Mouse (Mus musculus): Measurements from ENCODE around the gene Bmp2.

DNA sequence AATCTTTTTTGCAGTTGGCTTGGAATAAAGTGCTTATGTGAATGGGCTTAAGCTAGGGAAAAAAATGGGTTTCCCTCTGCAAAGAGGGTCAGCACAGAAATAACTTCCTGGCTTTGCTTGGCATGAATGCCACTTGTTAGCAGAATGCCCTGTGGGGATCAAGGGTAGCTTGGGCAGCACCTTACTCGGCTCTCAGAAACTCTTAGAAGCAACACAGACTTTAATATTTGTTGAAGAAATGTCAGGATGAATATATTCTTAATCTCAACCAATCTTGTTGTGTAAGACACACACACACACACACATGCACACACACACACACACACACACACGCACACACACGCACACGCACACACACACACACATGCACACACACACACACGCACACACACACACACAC lies 13.5 kb downstream of the Bmp2 start:
- TF ChIP-seq GATA1 (IDR thresholded peaks at IDR 0.05; ENCODE audit: borderline replicate concordance, low read length) (no peak), FLI1 (IDR thresholded peaks at IDR 0.05; ENCODE audit: low read length) (no peak)
